Mouse (Mus musculus) subcutaneous adipose tissue, adult 2 months (tissue): Measurements from ENCODE around the gene Alg12. TPM values are rescaled to one million over a fixed set of nuclear protein-coding genes. Genes with fewer than 3 reads are reported as not detected.

Experiments used
- polyA plus RNA-seq: library from polyadenylated mRNA; depleted of rRNA; stranded (reverse); fragments of >200 nt; gene quantifications from 2 replicates; pipeline ENCODE4 v1.2.3, GENCODE M21; 2012; ENCODE audit warnings: low replicate concordance; rRNA removed

Gene Alg12
- 18.6 and 24.9 TPM in 2 replicates for polyA plus RNA-seq

GRCm38 (mm10) chr15:88819026-88819905 is at the start of gene Alg12, which contains the start of gene Creld2:
Gene Alg12, minus strand, starts transcription at chr15:88819318.
Gene Creld2, plus strand, starts transcription at chr15:88819646.

GRCm38 (mm10) chr15:88861772-88862622 is 42.9 kb upstream of the Alg12 start, which contains the start of gene Pim3:
Gene Pim3, plus strand, starts transcription at chr15:88862186.

Other genes starting within 250 kb of the Alg12 start
- not detected in 2 replicates for gene Zdhhc25, start 219.0 kb downstream of the Alg12 start, polyA plus RNA-seq
- 8.2 and 21.8 TPM in 2 replicates for gene Brd1, start 85.1 kb downstream of the Alg12 start, polyA plus RNA-seq
- 2.9 and 8.5 TPM in 2 replicates for gene Zbed4, start 67.7 kb downstream of the Alg12 start, polyA plus RNA-seq
- gene Creld2, start 328 bp upstream of the Alg12 start, polyA plus RNA-seq: 21.7 and 48.7 TPM in 2 replicates
- 48.2 and 85.1 TPM in 2 replicates for gene Pim3, start 42.9 kb upstream of the Alg12 start, polyA plus RNA-seq
- gene Ttll8, start 135.1 kb upstream of the Alg12 start, polyA plus RNA-seq: not detected in 2 replicates
- gene Mlc1, start 159.7 kb upstream of the Alg12 start, polyA plus RNA-seq: 0.17 TPM in 1 of 2 replicates, not detected in the other
- not detected in 2 replicates for gene Mov10l1, start 163.6 kb upstream of the Alg12 start, polyA plus RNA-seq
- gene Panx2, start 240.4 kb upstream of the Alg12 start, polyA plus RNA-seq: 0.33 TPM in 1 of 2 replicates, not detected in the other